Mouse (Mus musculus) right cerebral cortex, adult 2 months (tissue): ENCODE data around the gene Bcl10.
"Not testable (repeated sequence)": the region's sequence is repeated elsewhere in the genome, so short reads cannot be mapped to it uniquely, and the experiment has no call there.

ENCODE experiments used
- DNase-seq, 2 experiments: peaks; one replicate each; pipeline ENCODE4 v3.0.0; 2021 to 2022; ENCODE audit warnings: low spot score in 2 of 2

Gene Bcl10

GRCm38 (mm10) chr3:145922019-145922854, at the start of gene Bcl10:
TSS of gene Bcl10 (plus strand) at chr3:145922804.
- no peak for DNase-seq

- no peak for DNase-seq
Measured at GRCm38 (mm10) chr3:145873271-145873670, 49.3 kb upstream of the Bcl10 start.

DNA sequence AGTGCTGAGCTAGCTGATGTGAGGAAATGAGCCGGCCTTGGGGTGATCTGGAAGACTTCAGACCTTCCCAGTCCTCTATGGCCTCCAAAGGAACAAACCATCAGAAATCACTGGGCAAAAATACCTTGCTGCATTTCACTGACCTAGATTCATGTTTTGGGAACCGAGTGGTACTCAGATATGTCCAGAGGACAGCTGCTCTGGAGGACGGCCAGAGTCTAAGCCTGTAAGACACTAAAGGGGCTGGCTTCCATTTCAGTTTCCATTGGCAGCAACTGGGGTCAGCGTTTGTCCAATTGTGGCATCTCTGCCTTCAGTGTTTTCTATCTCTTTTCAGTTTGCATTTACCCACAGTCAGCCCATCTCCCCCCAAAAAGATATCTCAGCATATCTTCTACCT, 48.5 kb upstream of the Bcl10 start:
- no peak for DNase-seq

DNA sequence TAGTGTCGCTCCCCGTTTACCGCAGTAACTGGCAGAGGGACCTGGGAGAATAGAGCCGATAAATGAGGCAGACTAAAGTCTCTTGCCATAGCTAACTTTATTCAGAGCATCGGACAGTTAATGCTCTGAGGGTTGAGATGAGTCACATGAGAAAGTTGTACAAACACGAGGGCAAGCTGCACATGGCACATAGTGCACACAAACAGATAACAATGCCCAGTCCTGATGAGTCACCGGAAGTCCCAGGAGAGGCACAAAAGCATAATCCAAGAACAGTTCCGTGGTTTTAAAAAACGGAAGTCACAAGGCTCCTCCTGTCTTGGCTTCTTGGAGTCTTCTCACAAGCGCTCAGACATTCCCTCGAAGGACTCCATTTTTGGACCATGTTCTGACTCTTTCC, 46.5 kb upstream of the Bcl10 start:
- no peak for DNase-seq

DNA sequence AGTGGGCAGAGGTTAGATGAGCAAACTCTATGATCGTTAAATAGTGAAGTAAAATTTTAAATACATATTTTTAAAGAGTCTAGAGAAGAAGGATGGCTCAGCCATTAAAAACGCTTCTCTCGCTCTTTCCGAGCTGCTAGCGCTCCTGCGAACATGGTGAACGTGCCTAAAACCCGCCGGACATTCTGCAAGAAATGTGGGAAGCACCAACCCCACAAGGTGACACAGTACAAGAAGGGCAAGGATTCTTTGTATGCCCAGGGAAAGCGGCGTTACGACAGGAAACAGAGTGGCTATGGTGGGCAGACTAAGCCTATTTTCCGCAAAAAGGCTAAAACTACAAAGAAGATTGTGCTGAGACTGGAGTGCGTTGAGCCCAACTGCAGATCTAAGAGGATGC, 43.7 kb upstream of the Bcl10 start:
- not testable (repeated sequence) for DNase-seq

DNA sequence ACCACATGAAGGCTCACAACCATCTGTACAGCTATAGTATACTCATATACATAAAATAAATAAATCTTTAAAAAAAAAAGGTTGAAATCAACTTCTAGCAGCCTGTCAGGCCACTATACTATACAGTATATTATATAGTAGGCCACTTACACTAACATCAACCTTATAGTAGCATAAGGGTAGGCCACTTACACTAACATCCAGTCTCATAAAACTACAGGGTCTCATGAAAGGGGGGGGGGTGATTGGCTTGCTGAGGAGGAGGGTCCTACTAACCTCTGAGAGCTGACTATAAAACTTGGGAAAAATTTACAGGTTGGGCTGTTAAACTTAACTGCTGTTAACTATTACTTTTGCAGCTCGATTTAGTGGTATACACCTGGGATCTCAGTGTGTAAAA, 42.3 kb upstream of the Bcl10 start:
- DNase-seq, result no peak

- DNase-seq, result no peak
Measured at GRCm38 (mm10) chr3:145882076-145882874, 40.3 kb upstream of the Bcl10 start.

DNA sequence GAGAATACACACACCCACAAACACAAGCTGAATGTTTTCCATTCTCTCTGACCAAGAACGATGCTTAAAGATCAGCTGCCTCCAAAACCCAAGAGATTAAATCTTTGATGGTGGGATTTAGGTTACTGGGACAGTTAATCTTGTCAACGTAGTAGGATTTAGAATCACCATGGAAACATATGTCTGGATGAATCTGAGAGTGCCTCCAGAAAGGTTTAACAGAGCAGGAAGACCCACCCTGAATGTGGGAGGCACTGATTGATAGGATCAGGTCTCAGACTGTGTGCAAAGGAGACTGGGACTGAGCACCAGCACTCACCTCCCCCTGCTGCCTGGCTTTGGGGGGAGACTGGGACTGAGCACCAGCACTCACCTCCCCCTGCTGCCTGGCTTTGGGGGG, 39.4 kb upstream of the Bcl10 start:
- no peak for DNase-seq

DNA sequence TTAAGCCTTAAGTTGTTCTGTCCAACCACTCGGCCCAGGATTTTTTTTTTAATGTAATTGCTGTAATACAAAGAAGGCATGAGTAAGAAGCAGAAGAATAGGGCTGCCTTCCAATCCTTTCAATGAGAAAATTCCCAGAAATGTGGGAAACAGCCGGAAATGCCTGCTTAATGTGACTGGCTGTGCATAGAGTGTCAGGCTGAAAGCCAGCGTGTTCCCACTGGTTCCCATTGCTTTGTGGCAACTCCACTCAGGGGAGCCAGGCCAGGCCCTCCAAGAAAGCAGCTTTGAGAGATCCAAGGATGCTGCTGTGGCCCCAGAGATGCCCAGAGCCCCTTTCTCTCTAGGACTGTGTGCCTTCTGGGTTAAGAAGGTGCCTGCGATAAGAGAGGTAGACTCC, 37.2 kb upstream of the Bcl10 start:
- DNase-seq, result peak in 1 of 2 experiments; percentile 19

DNA sequence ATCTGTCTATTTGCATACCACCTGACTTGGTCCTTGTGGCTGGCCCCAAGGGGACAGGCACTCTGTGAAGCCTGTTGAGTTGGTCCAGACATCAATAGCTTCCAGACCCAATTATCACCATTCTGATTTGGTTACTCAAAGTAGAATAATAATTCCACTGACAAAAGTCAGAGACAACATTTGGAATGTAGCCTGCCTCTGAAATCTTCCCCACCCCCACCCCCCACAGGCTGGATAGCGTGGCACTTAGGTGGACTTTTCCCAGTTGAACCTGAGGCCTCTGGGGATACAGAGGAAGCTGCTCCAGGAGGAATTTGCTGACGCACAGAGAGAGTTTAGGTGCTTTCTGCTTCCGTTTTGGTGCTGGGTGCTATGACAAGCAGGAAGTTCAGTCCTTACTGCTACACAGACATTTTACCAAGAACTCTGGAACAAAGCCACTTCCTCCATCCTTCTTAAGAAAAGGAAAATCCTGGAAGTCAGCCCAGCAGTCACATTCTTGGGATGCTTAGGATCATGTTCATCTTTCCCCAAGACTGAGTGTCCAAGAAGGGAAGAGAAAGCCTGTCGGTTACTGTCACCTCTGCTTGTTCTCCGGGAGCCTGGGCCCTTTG, 36.6 kb upstream of the Bcl10 start:
- DNase-seq, result no peak

DNA sequence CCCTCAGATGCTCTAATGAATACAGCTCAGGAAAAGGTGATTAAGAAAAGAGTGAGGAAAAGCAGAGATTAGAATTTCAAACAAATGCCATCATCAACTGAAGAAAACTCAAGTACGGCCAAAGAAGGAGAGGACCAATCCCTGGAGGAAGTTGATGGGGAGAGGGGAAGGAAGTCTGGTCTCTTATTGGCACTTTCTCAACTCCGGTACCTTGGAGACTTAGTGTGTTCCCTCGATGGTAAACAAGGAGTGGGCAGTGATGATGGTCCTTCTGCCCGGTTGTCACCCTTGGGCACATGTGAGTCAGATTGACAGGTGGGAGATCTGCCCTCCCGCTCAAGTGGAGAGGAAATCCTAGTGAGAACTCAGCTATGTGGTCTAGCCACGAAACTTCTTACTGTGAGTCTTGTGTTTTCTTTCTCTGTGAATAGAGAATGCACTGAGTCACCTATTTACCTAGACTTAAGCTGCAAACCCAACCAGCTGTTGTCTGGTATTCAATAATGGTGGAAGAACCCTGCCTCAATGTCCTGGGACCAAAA, 35.1 kb upstream of the Bcl10 start:
- no peak for DNase-seq

DNA sequence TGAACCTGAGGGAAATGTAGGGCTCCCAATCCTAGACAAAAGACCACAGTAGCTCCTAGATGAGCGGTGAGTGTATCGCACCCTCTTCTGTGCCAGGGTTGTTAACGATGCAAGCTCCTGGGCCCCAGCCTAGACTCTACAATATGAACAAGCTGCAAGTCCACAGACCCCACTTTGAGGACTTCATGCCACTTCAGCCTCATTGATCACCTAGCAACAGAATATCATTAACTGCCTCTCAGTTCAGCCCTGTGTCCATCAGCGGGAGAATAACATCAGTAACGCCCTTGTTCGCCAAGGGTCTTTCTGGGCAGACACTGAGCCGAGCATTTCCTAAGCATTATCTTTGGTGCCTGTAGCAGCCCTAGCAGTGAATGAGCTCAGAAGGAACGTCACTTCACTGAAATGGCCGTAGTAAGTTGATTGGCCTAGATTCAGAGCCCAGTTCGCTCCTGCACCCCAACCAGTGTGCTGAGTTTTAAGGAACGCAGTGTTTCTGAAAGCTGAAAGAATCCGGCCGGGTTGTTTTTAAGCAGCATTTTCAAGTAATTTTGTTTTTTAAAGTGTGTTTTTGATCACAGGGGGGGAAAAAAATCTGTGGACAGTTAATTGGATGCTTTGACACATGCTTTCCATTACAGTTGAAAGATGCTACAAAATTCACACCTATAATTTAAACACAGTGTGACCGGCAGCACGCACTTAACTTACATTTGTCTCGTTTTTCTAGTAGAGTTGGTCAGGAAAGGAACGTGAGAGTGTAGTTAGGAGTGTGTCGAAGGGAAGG, 32.1 kb upstream of the Bcl10 start:
- DNase-seq, result peak in 1 of 2 experiments; percentile 6

- DNase-seq, result no peak
Measured at GRCm38 (mm10) chr3:145892451-145892850, 30.2 kb upstream of the Bcl10 start.

GRCm38 (mm10) chr3:145894131-145894530, 28.5 kb upstream of the Bcl10 start:
- no peak for DNase-seq

DNA sequence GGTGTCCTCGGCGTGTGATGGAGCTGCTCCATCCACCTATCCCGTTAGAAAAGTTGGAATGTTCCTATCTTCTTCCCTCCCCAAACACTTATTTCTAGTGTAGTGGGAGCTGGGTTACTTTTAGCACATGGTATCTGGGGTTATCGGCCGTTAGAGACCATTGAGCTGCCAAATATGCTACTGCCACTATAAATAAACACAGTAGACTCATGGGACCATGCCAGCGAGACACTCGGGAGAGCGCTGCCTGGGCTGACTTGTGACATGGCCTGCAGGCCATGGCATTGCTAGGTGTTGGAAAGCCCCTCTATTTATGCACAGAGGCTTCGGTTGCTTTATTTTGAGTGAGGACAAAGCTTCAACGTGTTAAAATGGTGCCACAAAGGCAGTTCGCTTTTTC, 24.9 kb upstream of the Bcl10 start:
- no peak for DNase-seq

GRCm38 (mm10) chr3:145899832-145900231, 22.8 kb upstream of the Bcl10 start:
- DNase-seq, result no peak

- no peak for DNase-seq
Measured at GRCm38 (mm10) chr3:145903530-145903929, 19.1 kb upstream of the Bcl10 start.

GRCm38 (mm10) chr3:145904850-145905776, 17.5 kb upstream of the Bcl10 start:
- peak; percentile 74 to 77 for DNase-seq

DNA sequence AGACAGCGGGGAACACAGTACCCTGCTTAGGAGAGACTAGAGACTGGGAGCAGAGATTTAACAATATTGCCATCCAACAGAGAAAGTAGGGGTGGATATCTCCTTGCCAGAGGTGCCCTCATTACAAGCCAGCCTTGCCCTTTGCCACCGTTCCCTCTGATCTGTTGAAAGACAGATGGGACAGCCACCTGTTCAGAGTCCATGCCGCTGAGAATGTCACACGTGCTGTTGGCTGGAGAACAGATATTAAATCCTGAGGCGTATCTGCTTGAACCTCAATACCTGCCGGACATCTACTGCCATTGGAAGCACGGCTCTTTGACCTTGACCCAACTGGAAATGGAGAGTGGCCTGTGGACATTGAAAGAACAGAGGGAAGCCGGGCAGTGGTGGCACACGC, 16.0 kb upstream of the Bcl10 start:
- no peak for DNase-seq

DNA sequence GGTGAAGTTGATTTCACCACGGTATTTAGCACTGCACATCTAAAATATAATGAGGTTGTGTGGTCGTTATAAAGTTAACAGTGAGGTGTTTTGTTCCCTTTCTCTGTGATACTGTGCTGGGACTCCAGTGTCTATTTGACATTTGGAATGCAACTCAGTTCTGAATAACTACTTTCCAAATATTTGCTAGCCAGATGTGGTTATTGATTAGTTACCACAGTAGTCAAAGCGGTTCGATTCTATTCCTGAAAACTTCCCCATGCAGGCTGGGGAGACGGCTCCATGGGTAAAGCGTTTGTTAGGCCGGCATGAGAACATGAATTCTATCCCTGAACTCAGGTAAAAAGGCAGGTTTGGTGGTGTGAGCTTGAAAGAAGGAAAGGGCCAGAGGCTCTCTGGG, 10.1 kb upstream of the Bcl10 start:
- no peak for DNase-seq
